ENCODE assay signal across 8 mouse cellular contexts in the genomic region with DNA sequence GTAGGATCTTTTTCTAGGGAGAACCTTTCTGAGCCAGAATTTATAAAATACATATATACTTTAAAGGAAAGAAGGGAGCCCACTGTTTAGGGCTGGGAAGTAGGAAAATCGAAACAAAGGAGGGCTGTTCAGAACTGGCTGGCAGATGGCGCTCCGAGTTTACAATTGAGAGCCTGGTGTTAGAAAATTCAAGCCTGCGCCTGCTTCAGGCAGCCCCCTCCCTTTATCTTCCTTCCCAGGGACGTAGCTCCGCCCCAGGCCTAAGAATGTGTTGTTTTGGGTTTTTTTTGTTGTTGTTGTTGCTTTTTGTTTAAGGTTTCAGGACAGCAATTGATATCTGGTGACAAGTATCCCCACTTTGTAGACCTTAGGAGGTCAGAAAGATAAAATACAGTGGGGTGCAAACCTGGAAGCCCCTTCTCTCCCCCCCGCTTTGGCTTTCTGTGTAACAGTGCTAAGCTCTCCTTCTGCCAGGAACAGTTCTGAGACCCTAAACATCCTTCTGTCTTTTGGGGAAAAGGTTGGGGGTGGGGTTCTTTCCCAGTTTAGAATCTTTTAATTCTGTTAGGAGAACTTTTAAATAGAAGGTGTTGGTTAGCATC. TPM values are rescaled to one million over a fixed set of nuclear protein-coding genes. Genes with fewer than 3 reads are reported as not detected.
DNase-seq lines count a peak whose midpoint lies in the region; ATAC-seq and TF ChIP-seq lines count a peak whose summit lies in the region.

No protein-coding gene starts in this region.

- no peak overlapping the region for H3K4me3 ChIP-seq in heart, postnatal 0 days (ENCODE audit: low read depth, low read length)

- no peaks in the 10 kb centered on the region for H3K4me1 ChIP-seq in heart, postnatal 0 days (ENCODE audit: control insufficient read depth, insufficient read depth)

- no peaks in the 10 kb centered on the region for H3K9me3 ChIP-seq in heart, postnatal 0 days (replicated peaks; ENCODE audit: control insufficient read depth, low read length)

- no peak overlapping the region for H3K9ac ChIP-seq in heart, postnatal 0 days (replicated peaks; ENCODE audit: low read depth, low read length)

- H3K4me2 ChIP-seq in heart, postnatal 0 days (ENCODE audit: low read depth, low read length): no peak overlapping the region

- peak; percentile 71 for TF ChIP-seq CTCF in heart, postnatal 0 days (IDR thresholded peaks at IDR 0.05; ENCODE audit: low read depth)

- H3K27ac ChIP-seq in heart, postnatal 0 days (ENCODE audit: low read depth): no peak overlapping the region

- no peaks in the 10 kb centered on the region for H3K27me3 ChIP-seq in heart, postnatal 0 days (ENCODE audit: control insufficient read depth, insufficient read depth, low read length)

- H3K36me3 ChIP-seq in heart, postnatal 0 days (replicated peaks; ENCODE audit: control insufficient read depth, insufficient read depth, low read length): no peaks in the 10 kb centered on the region

- ATAC-seq in heart, postnatal 0 days (ENCODE audit: insufficient read depth, low read depth): no peak; the same call in 1 of the 2 replicates

- 13% methylated on average over 7 of the region's 7 CpGs for WGBS in heart, postnatal 0 days

- no peak for TF ChIP-seq EP300 in heart, postnatal 0 days (IDR thresholded peaks at IDR 0.05; ENCODE audit: low read depth)

- DNase-seq in testis, postnatal 10 days (ENCODE audit: low spot score): peak; percentile 77
- DNase-seq in testis, postnatal 14 days (ENCODE audit: low spot score): no peak
- peak; percentile 75 to 78 for DNase-seq in cerebellum, postnatal 14 days
- peak; percentile 72 for DNase-seq in heart, postnatal 0 days (ENCODE audit: low spot score)
- DNase-seq in kidney, postnatal 36 days: peak; percentile 51 to 78
- DNase-seq in lung, postnatal 10 days: peak; percentile 70
- peak; percentile 68 to 73 for DNase-seq in right cerebral cortex, adult 2 months (ENCODE audit: low spot score in 2 of 2)
- no peak for DNase-seq in urinary bladder, postnatal 10 days (ENCODE audit: low spot score)

RNA-seq across cellular contexts. Expression of a gene that starts 26.9 kb away (rescaled TPM):
- 1,131 and 1,208 TPM in 2 replicates for total RNA-seq in heart, postnatal 0 days (2014; rRNA removed; ENCODE audit: low replicate concordance)
- 1,263 and 1,283 TPM in 2 replicates for polyA plus RNA-seq in heart, postnatal 0 days (2015; fragmentation: Nextera tagmentation; extraction: Ambion mirVana)

RNA-seq across cellular contexts. Expression of a gene that starts 35.5 kb away (rescaled TPM):
- not detected in 2 replicates for total RNA-seq in heart, postnatal 0 days (2014; rRNA removed; ENCODE audit: low replicate concordance)
- polyA plus RNA-seq in heart, postnatal 0 days (2015; fragmentation: Nextera tagmentation; extraction: Ambion mirVana): 11.3 and 15.8 TPM in 2 replicates

Comparison
In these comparisons a context has a peak if more than half of its experiments do, and no peak if none do; other contexts are left out.
1. DNase-seq: peak in testis, postnatal 10 days (single experiment), cerebellum, postnatal 14 days (2 of 2), heart, postnatal 0 days (single experiment), kidney, postnatal 36 days (2 of 2), lung, postnatal 10 days (single experiment) and right cerebral cortex, adult 2 months (2 of 2); none in testis, postnatal 14 days (single experiment) and urinary bladder, postnatal 10 days (single experiment).